Mouse (Mus musculus): ENCODE results near the gene Stk19.

- TF ChIP-seq CTCF (IDR thresholded peaks at IDR 0.05; ENCODE audit: extremely low read depth, insufficient read depth, low read length) (no peak), POLR2A (IDR thresholded peaks at IDR 0.05; ENCODE audit: extremely low read depth, insufficient read depth, low read length) (no peak)
Observed at GRCm38 (mm10) chr17:34865981-34866380, 29.2 kb upstream of the Stk19 start.

Data from cortical plate, adult 2 months (tissue).